Mouse (Mus musculus) B cell, adult 2 months (primary cell): Measurements from ENCODE around the gene Ppp1r3e.

Source experiments
- DNase-seq, 2 experiments: peaks; one replicate each; pipeline ENCODE4 v3.0.0; 2022

Ppp1r3e gene

GRCm38 (mm10) chr14:54876539-54877047, 757 bp downstream of the Ppp1r3e start:
- DNase-seq: peak; percentile 66 to 73

- DNase-seq: no peak
These were observed 1.4 kb downstream of the Ppp1r3e start for GRCm38 (mm10) chr14:54875844-54876538.

- no peak for DNase-seq
These were observed 3.2 kb downstream of the Ppp1r3e start for GRCm38 (mm10) chr14:54874165-54874564.

GRCm38 (mm10) chr14:54870861-54871260, 6.5 kb downstream of the Ppp1r3e start, which contains the start of gene Homez:
Homez (minus strand) TSS chr14:54870961.
- no peak for DNase-seq

- DNase-seq: no peak
These were observed 9.3 kb downstream of the Ppp1r3e start for GRCm38 (mm10) chr14:54868026-54868425.

GRCm38 (mm10) chr14:54866936-54867335, 10.4 kb downstream of the Ppp1r3e start:
- peak; percentile 79 to 81 for DNase-seq

GRCm38 (mm10) chr14:54866268-54866667, 11.1 kb downstream of the Ppp1r3e start:
- no peak for DNase-seq

GRCm38 (mm10) chr14:54865626-54866025, 11.7 kb downstream of the Ppp1r3e start:
- DNase-seq: no peak

- peak; percentile 48 to 57 for DNase-seq
These were observed 12.9 kb downstream of the Ppp1r3e start for GRCm38 (mm10) chr14:54864313-54865036.

- DNase-seq: peak; percentile 80 to 81
These were observed 13.6 kb downstream of the Ppp1r3e start for GRCm38 (mm10) chr14:54863501-54864312.

GRCm38 (mm10) chr14:54860511-54860910, 16.8 kb downstream of the Ppp1r3e start:
- peak; percentile 72 to 73 for DNase-seq

GRCm38 (mm10) chr14:54857891-54858290, 19.5 kb downstream of the Ppp1r3e start:
- no peak for DNase-seq

- DNase-seq: no peak
These were observed 20.6 kb downstream of the Ppp1r3e start for GRCm38 (mm10) chr14:54856703-54857102.

GRCm38 (mm10) chr14:54855726-54856125, 21.6 kb downstream of the Ppp1r3e start:
- no peak for DNase-seq

- peak; percentile 5 to 14 for DNase-seq
These were observed 33.9 kb downstream of the Ppp1r3e start for GRCm38 (mm10) chr14:54843461-54843860.

GRCm38 (mm10) chr14:54823716-54824115, 53.6 kb downstream of the Ppp1r3e start:
- no peak for DNase-seq
